Mouse (Mus musculus) embryo, embryonic 10 days (tissue): Measurements from ENCODE around the gene Tmem80.
A peak's percentile ranks its signal among the peaks of the same experiment; 100 is the strongest.

ENCODE experiments used
- DNase-seq: peaks from one replicate; pipeline ENCODE4 v3.0.0-alpha.2; 2015; ENCODE audit warnings: low spot score

Gene Tmem80

DNA sequence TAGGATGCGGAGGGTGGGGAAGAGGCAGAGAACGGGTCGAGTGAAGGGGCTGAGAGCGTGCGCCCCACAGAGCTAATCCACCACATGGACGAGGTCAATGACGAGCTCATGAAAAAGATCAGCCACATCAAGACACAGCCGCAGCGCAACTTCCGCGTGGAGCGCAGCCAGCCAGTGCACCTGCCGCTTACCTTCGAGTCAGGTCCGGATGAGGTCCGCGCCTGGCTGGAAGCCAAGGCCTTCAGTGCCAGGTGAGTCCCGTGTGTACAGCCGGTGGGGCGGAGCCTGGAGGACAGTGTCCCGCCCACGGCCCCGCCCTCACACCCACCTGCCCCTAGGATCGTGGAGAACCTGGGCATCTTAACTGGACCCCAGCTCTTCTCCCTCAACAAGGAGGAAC, 34.0 kb downstream of the Tmem80 start:
- DNase-seq = no peak

DNA sequence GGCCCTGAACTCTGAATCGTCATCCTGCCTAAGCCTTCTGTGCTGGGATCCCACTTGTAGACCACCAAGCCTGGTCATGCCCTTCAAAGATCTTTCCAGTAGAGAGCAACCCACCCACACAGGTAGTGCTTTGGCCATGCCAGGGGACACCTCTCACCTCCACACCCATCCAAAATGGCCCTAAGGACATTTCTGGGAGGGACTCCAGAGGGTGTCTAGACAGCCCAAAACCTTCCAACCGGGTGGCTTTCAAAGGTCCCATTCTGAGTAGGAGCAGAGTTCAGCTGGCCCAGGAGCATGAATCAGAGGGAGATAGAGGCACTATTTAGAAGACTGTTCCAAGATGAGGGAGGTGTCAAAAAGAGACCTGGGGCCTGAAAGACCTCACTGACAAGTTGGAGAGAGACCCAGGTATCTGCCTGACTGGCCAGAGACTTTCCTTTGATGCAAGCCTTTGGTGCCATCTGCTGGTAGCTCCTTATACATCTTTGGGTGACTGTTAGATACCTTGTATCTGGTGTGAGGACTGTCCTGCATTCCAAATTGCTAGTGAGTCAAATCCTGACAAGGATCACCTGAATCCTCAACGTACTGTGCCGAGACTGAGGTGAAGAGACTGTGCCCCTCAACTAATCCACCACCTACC, 35.7 kb downstream of the Tmem80 start:
- DNase-seq = peak; percentile 87

DNA sequence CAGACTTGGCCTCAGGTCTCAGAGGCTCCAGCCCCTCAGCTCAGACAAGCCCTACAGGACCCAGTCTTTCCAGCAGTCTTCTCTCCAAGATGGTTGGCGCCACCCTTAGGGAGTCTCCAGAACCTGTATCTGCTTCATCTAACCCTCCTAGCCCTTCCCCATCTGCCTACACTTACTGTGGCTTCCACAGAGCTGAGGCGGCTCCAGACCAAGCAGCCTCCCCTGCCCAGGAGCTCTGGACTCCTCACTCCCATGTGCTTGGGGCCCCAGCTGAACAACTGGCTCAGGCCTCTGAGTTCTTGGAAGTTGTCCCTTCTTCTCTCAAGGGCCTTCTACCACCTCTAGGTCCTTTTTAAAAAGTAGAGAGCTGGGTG, 36.2 kb downstream of the Tmem80 start:
- no peak for DNase-seq

DNA sequence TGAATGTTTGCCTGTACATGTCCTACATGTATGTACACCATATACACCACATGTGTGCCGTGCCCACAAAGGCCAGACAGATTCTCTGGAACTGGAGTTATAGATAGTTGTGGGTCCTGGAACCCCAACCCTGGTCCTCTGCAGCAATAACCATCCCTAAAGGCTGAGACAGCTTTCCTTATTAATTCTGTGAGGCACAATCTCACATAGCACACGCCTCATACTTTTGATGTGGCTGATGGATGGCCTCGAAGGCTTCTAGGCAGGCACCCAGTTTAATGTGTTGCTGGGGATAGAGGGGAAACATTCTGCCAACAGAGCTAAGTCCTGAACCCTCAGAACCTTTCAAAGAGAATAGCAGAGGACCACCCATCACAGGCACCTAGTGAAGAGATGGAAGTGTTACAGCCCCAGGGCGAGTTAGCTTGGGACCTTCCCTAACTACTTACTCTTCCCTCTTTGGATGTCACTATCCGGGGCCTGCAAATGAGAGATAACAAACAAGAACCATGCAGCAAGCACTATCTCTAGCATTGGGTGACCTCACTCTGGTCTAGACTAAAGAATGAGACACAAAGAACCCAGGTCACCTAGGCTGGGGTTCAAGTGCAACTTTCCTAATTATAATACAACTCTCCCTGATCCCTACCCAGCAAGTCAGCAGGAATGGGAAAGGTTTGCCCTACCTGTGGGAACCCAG, 37.0 kb downstream of the Tmem80 start:
- DNase-seq = no peak

DNA sequence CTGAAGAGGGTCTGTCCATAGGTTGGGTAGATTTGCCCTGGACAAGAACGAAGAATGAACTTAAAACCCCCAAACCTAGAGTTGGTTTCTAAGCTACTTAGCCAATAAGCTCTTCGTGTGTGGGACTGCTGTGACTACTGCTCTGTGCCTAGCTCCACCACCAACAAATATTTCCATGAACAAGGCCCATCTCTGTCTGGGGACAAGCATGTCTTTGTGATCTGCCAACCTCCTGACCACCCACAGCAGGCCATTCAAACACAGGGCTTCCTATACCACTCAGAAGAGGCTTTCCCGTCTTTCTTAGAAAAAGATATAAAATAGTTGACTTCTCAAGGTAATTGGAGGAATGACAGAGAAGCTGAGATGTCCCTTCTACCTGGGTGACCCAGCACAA, 37.5 kb downstream of the Tmem80 start:
- DNase-seq = no peak

DNA sequence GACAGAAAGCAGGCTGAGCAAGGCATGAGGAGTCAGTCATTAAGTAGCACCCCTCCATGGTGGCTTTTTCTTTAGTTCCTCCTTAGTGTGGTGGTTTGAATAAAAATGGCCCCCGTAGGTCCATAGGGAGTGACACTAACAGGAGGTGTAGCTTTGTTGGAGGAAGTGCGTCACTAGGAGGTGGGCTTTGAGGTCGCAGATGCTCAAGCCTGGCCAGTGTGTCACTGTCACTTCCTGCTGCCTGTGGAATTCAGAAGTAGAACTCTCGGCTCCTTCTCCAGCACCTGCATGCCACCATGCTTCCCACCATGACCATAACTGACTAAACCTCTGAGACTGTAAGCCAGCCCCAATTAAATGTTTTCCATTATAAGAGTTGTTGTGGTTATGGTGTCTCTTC, 39.8 kb downstream of the Tmem80 start:
- no peak for DNase-seq

DNA sequence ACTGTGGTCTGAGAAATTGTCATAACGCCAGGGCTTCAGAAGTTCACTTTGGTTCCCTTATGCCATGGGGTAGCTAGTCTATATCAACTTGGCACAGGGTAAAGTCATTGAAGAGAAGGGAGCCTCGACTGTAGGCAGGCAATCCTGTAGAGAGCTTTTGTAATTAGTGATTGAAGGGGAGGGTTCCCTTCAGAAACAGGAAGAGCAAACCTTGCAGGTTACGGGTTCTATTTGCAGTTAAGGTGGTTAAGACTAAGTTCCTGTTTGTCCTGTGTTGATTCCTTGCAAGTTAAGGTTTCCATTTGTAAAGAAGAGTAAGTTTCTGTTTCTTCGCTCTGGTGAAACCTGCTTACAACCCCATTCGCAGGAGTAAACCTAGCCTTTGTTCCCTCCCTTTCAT, 42.4 kb downstream of the Tmem80 start:
- no peak for DNase-seq

DNA sequence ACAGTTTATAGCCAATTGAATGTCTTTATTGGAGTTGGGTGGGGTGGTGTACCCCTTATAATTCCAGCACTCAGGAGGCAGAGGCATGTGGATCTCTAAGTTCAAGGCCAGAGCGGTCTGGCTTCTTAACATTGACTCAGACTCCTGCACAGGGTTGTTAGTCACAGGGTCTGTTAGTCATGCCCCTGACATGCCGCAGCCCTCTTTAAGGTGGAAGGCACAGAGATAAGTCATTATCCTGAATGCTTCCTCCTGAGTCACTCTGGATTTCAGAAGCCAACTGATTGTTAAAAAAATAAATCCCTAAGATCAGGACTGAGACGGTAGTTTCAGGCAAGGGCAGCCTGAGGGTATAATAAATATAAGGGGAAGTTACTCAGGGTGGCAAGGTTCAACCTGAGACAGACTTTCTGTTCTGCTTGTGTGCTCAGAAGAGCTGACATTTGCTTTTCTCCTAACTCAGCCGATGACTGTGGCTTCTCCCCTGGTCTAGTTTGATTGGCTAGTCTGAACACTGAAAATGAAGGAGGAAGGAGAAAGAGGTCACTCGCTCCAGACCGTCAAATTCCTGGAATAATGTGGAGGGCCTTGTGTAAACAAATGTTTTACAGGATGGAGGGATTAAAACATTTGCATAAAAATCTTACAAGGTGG, 44.5 kb downstream of the Tmem80 start:
- DNase-seq = no peak

DNA sequence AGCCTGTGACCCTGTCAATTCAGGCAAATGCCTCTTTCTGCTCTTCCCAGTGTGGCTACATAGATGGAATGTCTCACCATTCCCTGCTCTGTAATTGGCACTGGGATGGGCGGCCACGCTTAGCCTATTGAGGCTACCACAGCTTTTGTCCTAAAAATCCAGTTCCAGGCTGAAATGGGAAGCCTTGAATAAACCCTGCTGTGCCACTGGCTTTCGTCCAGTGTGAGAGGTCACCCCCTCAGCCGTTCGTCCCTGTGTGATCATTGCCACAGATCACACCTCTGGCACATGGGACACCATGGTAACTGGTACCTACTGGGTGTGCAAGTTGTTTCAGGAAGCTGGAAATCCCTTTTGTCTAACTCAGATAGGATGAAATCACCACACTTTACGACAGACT, 46.1 kb downstream of the Tmem80 start:
- peak; percentile 26 for DNase-seq

DNA sequence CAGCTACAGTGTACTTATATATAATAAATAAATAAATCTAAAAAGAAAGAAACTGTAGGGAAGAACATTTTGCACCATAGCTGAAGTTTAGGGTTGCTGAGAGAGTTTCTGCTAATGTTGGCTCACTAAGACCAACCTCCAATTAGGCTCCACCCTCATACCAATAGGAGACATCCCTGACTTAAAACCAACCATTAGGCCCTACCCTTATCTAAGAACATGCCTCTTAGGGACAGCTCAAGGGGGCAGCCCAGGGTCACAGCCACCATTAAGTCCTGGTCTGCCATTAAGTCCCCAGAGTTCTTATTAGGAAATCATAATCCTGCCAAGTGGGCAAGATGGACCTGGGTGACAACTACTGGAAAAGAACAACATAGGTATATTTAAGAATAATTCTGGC, 46.9 kb downstream of the Tmem80 start:
- no peak for DNase-seq

DNA sequence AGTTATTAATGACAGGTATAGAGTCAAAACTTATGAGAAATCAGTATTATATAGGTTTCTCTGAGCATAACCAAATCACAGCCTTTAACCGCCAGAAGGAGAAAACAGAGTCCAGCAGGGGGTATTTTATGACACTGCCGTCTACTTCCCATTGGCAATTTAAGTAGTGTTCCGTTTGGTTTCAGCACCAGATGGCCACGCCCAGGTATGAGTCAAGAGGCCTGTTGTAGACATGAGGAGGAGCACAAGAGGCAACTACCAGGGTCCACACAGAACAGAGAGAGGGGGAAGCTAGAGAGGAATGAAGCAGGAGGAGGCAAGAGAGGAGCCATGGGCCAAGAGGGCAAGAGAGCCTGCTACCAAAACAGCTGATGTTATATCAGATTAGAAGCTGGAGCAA, 52.0 kb downstream of the Tmem80 start:
- DNase-seq = no peak

DNA sequence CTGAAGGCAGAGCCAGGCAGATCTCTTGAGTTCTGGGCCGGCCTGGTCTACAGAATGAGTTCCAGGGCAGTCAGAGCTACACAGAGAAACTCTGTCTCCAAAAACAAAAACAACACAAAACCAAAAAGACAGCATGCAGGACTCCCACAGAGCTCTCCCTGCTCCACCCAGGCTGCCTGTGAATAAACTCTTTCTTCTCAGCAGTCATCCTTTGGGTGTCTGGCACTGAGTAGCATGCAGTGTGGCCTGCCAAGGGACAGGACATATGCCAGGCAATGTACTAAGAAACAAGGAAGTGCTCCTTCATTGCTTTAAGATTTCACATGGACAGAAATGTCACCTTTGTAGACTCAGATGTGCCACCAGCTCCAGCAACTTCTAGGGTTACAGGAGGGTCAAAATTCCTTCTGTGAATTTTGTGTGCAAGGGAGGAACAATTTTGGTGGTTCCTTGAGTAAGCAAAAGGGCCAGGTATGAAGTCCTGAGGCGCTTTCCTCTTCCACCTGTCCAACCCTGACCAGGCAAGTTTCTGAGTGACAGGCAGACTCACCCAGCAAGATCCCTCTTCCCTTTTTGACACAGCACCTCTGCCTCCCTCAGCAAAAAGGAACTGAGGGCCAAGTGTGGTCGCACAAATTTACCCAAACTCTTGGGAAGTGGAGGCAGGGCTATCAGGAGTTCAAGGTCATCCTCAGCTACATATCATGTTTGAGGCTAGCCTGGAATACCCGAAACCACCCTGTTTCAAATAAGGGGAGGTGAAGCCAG, 53.7 kb downstream of the Tmem80 start:
- no peak for DNase-seq
